Mouse (Mus musculus): ENCODE results near the gene Rnf150.

- TF ChIP-seq CTCF (IDR thresholded peaks at IDR 0.05; ENCODE audit: low read depth, low read length) (no peak), EP300 (IDR thresholded peaks at IDR 0.05; ENCODE audit: insufficient read depth, low read depth, low read length) (no peak), POLR2A (IDR thresholded peaks at IDR 0.05; ENCODE audit: insufficient read depth, low read length) (no peak)
These were observed 148.1 kb downstream of the Rnf150 start for GRCm38 (mm10) chr8:83011286-83011685.

Data from ES-Bruce4 (cell line).